Mouse (Mus musculus) olfactory bulb, adult 2 months (tissue): ENCODE measurements around the gene 1700001K19Rik. TPM values are rescaled to one million over a fixed set of nuclear protein-coding genes. Genes with fewer than 3 reads are reported as not detected.

ENCODE experiments used
- H3K27ac ChIP-seq: fragments of 200-500 bp; 2 replicates; pipeline ENCODE4 v1.5.1; 2012; ENCODE audit warnings: low read depth, low read length; ENCODE audit not compliant: insufficient read depth
- H3K4me1 ChIP-seq: fragments of 200-500 bp; 2 replicates; pipeline ENCODE4 v1.6.1; 2012; ENCODE audit warnings: low read length; ENCODE audit not compliant: control insufficient read depth, insufficient read depth
- H3K4me3 ChIP-seq: fragments of 200-500 bp; 2 replicates; pipeline ENCODE4 v1.5.1; 2012; ENCODE audit warnings: mild to moderate bottlenecking, low read depth, low read length, moderate library complexity; ENCODE audit not compliant: insufficient read depth
- POLR2A ChIP-seq: fragments of 200-500 bp; IDR thresholded peaks from 2 replicates; pipeline ENCODE4 v1.6.1; 2012; ENCODE audit warnings: mild to moderate bottlenecking, low read depth, low read length, moderate library complexity; ENCODE audit not compliant: insufficient read depth
- WGBS: fragments of 180-500 bp; shearing (Covaris S2); methylation state at CpG from one replicate; pipeline ENCODE4 v1.1.7; 2018; 5-methylcytosine and 5-hydroxymethylcytosine counted together
- polyA plus RNA-seq: library from polyadenylated mRNA; stranded (reverse); fragments of >200 nt; gene quantifications from 2 replicates; pipeline ENCODE4 v1.2.4, GENCODE M21; 2012; ENCODE audit warnings: low replicate concordance; ENCODE audit not compliant: missing spikeins, insufficient read depth, insufficient read length

Gene 1700001K19Rik
- polyA plus RNA-seq, 1 experiment = not detected

GRCm38 (mm10) chr12:110630056-110630455 is 52.4 kb downstream of the 1700001K19Rik start:
- no peak for TF ChIP-seq POLR2A
- H3K4me3 ChIP-seq = no peak overlapping the region
- H3K4me1 ChIP-seq = no peaks in the 10 kb centered on the region
- WGBS = 92% methylated on average over 11 of the region's 11 CpGs
- H3K27ac ChIP-seq = no peak overlapping the region

Other genes starting within 250 kb of the 1700001K19Rik start
- not detected in 2 replicates for gene Ppp2r5c, start 235.5 kb downstream of the 1700001K19Rik start, polyA plus RNA-seq
- gene Dync1h1, start 81.2 kb downstream of the 1700001K19Rik start, polyA plus RNA-seq = 228 and 373 TPM in 2 replicates
- gene Hsp90aa1, start 20.1 kb upstream of the 1700001K19Rik start, polyA plus RNA-seq = 553 and 836 TPM in 2 replicates
- gene Wdr20, start 55.3 kb upstream of the 1700001K19Rik start, polyA plus RNA-seq = not detected in 2 replicates
- not detected in 2 replicates for gene Mok, start 158.3 kb upstream of the 1700001K19Rik start, polyA plus RNA-seq
- gene Zfp839, start 167.6 kb upstream of the 1700001K19Rik start, polyA plus RNA-seq = not detected in 2 replicates
- gene Cinp, start 206.5 kb upstream of the 1700001K19Rik start, polyA plus RNA-seq = not detected in 2 replicates
- not detected in 2 replicates for gene Tecpr2, start 206.6 kb upstream of the 1700001K19Rik start, polyA plus RNA-seq